8 mouse cellular contexts compared by ENCODE assay signal in genomic region chr11:84870337-84871043, GRCm38 (mm10). TPM values are rescaled to one million over a fixed set of nuclear protein-coding genes. Genes with fewer than 3 reads are reported as not detected.
DNase-seq lines count a peak whose midpoint lies in the region; ATAC-seq lines count a peak whose summit lies in the region.

Gene Ggnbp2, minus strand, starts transcription at chr11:84870817.

- peaks cover 6% of the 10 kb centered on the region; the same call in 1 of the 2 replicates for H3K36me3 ChIP-seq in embryonic facial prominence, embryonic 14.5 days (ENCODE audit: control insufficient read depth, insufficient read depth, low read length)
- H3K36me3 ChIP-seq in kidney, embryonic 14.5 days (ENCODE audit: control insufficient read depth, insufficient read depth, low read length) = peaks cover 8% of the 10 kb centered on the region; the same call in 1 of the 2 replicates
- 0 out of 2 replicates have a peak, but pooled peaks cover 4% of the 10 kb centered on the region for H3K36me3 ChIP-seq in limb, embryonic 15.5 days

- DNase-seq in 3T3-L1 (ENCODE audit: low read depth, low spot score) = peak; percentile 85
- DNase-seq in adrenal gland, postnatal 4 days (ENCODE audit: low spot score in 2 of 2) = peak; percentile 81 to 88
- peak; percentile 96 for DNase-seq in embryonic facial prominence, embryonic 14.5 days (ENCODE audit: low spot score)
- DNase-seq in heart, adult 8-10 months (ENCODE audit: low spot score) = peak; percentile 92
- DNase-seq in monocyte, adult 2 months (ENCODE audit: low read depth in 1 of 2, low spot score in 2 of 2) = peak; percentile 79 to 92
- DNase-seq in spleen, postnatal 36 days (ENCODE audit: low spot score in 2 of 2) = peak; percentile 95 to 96

- H3K9me3 ChIP-seq in embryonic facial prominence, embryonic 14.5 days (ENCODE audit: control insufficient read depth, low read length) = no peaks in the 10 kb centered on the region
- H3K9me3 ChIP-seq in kidney, embryonic 14.5 days (ENCODE audit: control insufficient read depth, low read length) = no peaks in the 10 kb centered on the region
- H3K9me3 ChIP-seq in limb, embryonic 15.5 days = no peaks in the 10 kb centered on the region

- peaks cover 11% of the 10 kb centered on the region for H3K4me1 ChIP-seq in embryonic facial prominence, embryonic 14.5 days (ENCODE audit: control insufficient read depth, insufficient read depth, low read length)
- peaks cover 13% of the 10 kb centered on the region; the same call in 1 of the 2 replicates for H3K4me1 ChIP-seq in kidney, embryonic 14.5 days (ENCODE audit: control insufficient read depth, insufficient read depth, low read length)
- peaks cover 4% of the 10 kb centered on the region; the same call in 1 of the 2 replicates for H3K4me1 ChIP-seq in limb, embryonic 15.5 days

- H3K27ac ChIP-seq in embryonic facial prominence, embryonic 14.5 days (replicated peaks; ENCODE audit: low read depth, low read length) = peak within 1 kb of the TSS; percentile 99
- H3K27ac ChIP-seq in kidney, embryonic 14.5 days (ENCODE audit: low read depth, low read length) = peak within 1 kb of the TSS; percentile 99
- H3K27ac ChIP-seq in limb, embryonic 15.5 days = peak within 1 kb of the TSS; percentile 99

- peak within 1 kb of the TSS; percentile 95 for H3K9ac ChIP-seq in embryonic facial prominence, embryonic 14.5 days (ENCODE audit: low read depth, low read length)
- peak within 1 kb of the TSS; percentile 97 for H3K9ac ChIP-seq in kidney, embryonic 14.5 days (ENCODE audit: low read depth, low read length)
- peak within 1 kb of the TSS; percentile 90 for H3K9ac ChIP-seq in limb, embryonic 15.5 days

- ATAC-seq in embryonic facial prominence, embryonic 14.5 days (ENCODE audit: low read depth) = peak; percentile 90
- ATAC-seq in kidney, embryonic 14.5 days (ENCODE audit: low FRiP score, low TSS enrichment) = peak; percentile 93
- peak; percentile 89 for ATAC-seq in limb, embryonic 15.5 days (ENCODE audit: insufficient number of reproducible peaks, low FRiP score, low TSS enrichment, low read depth)

- no peaks in the 10 kb centered on the region for H3K27me3 ChIP-seq in embryonic facial prominence, embryonic 14.5 days (replicated peaks; ENCODE audit: control insufficient read depth, insufficient read depth, low read length)
- H3K27me3 ChIP-seq in kidney, embryonic 14.5 days (ENCODE audit: control insufficient read depth, insufficient read depth, low read length) = no peaks in the 10 kb centered on the region
- H3K27me3 ChIP-seq in limb, embryonic 15.5 days = no peaks in the 10 kb centered on the region

- H3K4me3 ChIP-seq in embryonic facial prominence, embryonic 14.5 days (ENCODE audit: low read depth, low read length) = peak within 1 kb of the TSS; percentile 84
- peak within 1 kb of the TSS; percentile 96 for H3K4me3 ChIP-seq in kidney, embryonic 14.5 days (ENCODE audit: low read length)
- H3K4me3 ChIP-seq in limb, embryonic 15.5 days = peak within 1 kb of the TSS; percentile 91

- peak within 1 kb of the TSS; percentile 89 for H3K4me2 ChIP-seq in embryonic facial prominence, embryonic 14.5 days (ENCODE audit: low read depth, low read length)
- peak within 1 kb of the TSS; percentile 70 for H3K4me2 ChIP-seq in kidney, embryonic 14.5 days (replicated peaks; ENCODE audit: low read depth, low read length)
- H3K4me2 ChIP-seq in limb, embryonic 15.5 days = peak within 1 kb of the TSS; percentile 78

- 0% methylated on average over 23 of the region's 62 CpGs for WGBS in embryonic facial prominence, embryonic 14.5 days
- WGBS in kidney, embryonic 14.5 days = 1% methylated on average over 52 of the region's 62 CpGs
- WGBS in limb, embryonic 15.5 days = under 1% methylated on average over 45 of the region's 62 CpGs

RNA-seq across cellular contexts. Expression of gene Ggnbp2, which starts in this region (rescaled TPM):
- total RNA-seq in adrenal gland, postnatal 4 days (2021) = 100 to 1,000 TPM in 1 of 2 experiments, 10 to 100 TPM in 1; 99.1 to 100 TPM
- 62.4 and 67.0 TPM in 2 replicates for polyA plus RNA-seq in embryonic facial prominence, embryonic 14.5 days (2014; fragmentation: Nextera tagmentation; extraction: Ambion mirVana)
- total RNA-seq in heart, adult 8-10 months (2022) = 10 to 100 TPM; 46.1 to 53.6 (median 50.1) TPM
- polyA plus RNA-seq in kidney, embryonic 14.5 days (2014; fragmentation: Nextera tagmentation; extraction: Ambion mirVana) = 68.7 and 74.7 TPM in 2 replicates
- polyA plus RNA-seq in limb, embryonic 15.5 days (2015; fragmentation: Nextera tagmentation; extraction: Ambion mirVana) = 63.8 and 64.8 TPM in 2 replicates

Comparison
In these comparisons a context has a peak if more than half of its experiments do, and no peak if none do; other contexts are left out.
1. Peak in every context shown above with its lines: DNase-seq, ATAC-seq, H3K4me3 ChIP-seq and H3K27ac ChIP-seq.